Comparison of ENCODE assay signal across 8 mouse cellular contexts in genomic region chr7:112868551-112869465, GRCm38 (mm10).
DNase-seq lines count a peak whose midpoint lies in the region; ATAC-seq lines count a peak whose summit lies in the region.

No protein-coding gene starts in this region.

- DNase-seq in ovary, postnatal 14 days (ENCODE audit: low spot score), result peak; percentile 67
- DNase-seq in ovary, postnatal 10 days (ENCODE audit: low spot score), result no peak
- peak; percentile 65 for DNase-seq in adrenal gland, postnatal 14 days
- DNase-seq in embryonic facial prominence, embryonic 14.5 days (ENCODE audit: low spot score), result no peak
- peak; percentile 57 to 72 for DNase-seq in heart, postnatal 36 days
- peak; percentile 80 to 83 for DNase-seq in layer of hippocampus, postnatal 10 days (ENCODE audit: low spot score in 2 of 2)
- DNase-seq in mesoderm, embryonic 11.5 days (ENCODE audit: low read depth, low spot score), result peak; percentile 85
- peak; percentile 45 to 48 for DNase-seq in urinary bladder, postnatal 36 days (ENCODE audit: low spot score in 2 of 2)

- H3K27me3 ChIP-seq in embryonic facial prominence, embryonic 14.5 days (replicated peaks; ENCODE audit: control insufficient read depth, insufficient read depth, low read length), result no peaks in the 10 kb centered on the region

- intact Hi-C loops in heart, postnatal 36 days (cut with DNase I), result loop anchor here (1.0 to 5.0 kb wide), 4 partner anchors 87 to 469 kb away; no protein-coding TSS in a partner anchor

- H3K4me1 ChIP-seq in embryonic facial prominence, embryonic 14.5 days (ENCODE audit: control insufficient read depth, insufficient read depth, low read length), result peaks cover 6% of the 10 kb centered on the region

- no peaks in the 10 kb centered on the region for H3K9me3 ChIP-seq in embryonic facial prominence, embryonic 14.5 days (ENCODE audit: control insufficient read depth, low read length)

- H3K36me3 ChIP-seq in embryonic facial prominence, embryonic 14.5 days (ENCODE audit: control insufficient read depth, insufficient read depth, low read length), result peaks cover 23% of the 10 kb centered on the region; the same call in 1 of the 2 replicates

- no peak for ATAC-seq in embryonic facial prominence, embryonic 14.5 days (ENCODE audit: low read depth)

- H3K27ac ChIP-seq in embryonic facial prominence, embryonic 14.5 days (replicated peaks; ENCODE audit: low read depth, low read length), result peak overlapping the region; percentile 9

- no peak overlapping the region for H3K4me3 ChIP-seq in embryonic facial prominence, embryonic 14.5 days (ENCODE audit: low read depth, low read length)

- H3K4me2 ChIP-seq in embryonic facial prominence, embryonic 14.5 days (ENCODE audit: low read depth, low read length), result no peak overlapping the region

- WGBS in embryonic facial prominence, embryonic 14.5 days, result 30% methylated on average over 8 of the region's 8 CpGs

- no peak overlapping the region for H3K9ac ChIP-seq in embryonic facial prominence, embryonic 14.5 days (ENCODE audit: low read depth, low read length)

Comparison
In these comparisons a context has a peak if more than half of its experiments do, and no peak if none do; other contexts are left out.
1. DNase-seq: peak in ovary, postnatal 14 days (single experiment), adrenal gland, postnatal 14 days (single experiment), heart, postnatal 36 days (2 of 2), layer of hippocampus, postnatal 10 days (2 of 2), mesoderm, embryonic 11.5 days (single experiment) and urinary bladder, postnatal 36 days (2 of 2); none in ovary, postnatal 10 days (single experiment) and embryonic facial prominence, embryonic 14.5 days (single experiment).